Mouse (Mus musculus) brain, embryonic 14.5 days (tissue): ENCODE results near the gene Cux1.

ENCODE experiments used
- CTCF ChIP-seq: fragments of 200-500 bp; IDR thresholded peaks from 2 replicates; pipeline ENCODE4 v1.5.1; 2012; ENCODE audit warnings: inconsistent platforms, mild to moderate bottlenecking, moderate library complexity, borderline replicate concordance; ENCODE audit not compliant: insufficient read depth, insufficient read length; ENCODE audit errors: extremely low read depth
- POLR2A ChIP-seq: fragments of 200-500 bp; IDR thresholded peaks from 2 replicates; pipeline ENCODE4 v1.6.1; 2012; ENCODE audit warnings: mild to moderate bottlenecking, inconsistent platforms, borderline replicate concordance; ENCODE audit not compliant: poor library complexity, insufficient read depth, insufficient read length, severe bottlenecking; ENCODE audit errors: extremely low read depth

- TF ChIP-seq POLR2A, result no peak
- peak; percentile 51; the same call in 1 of the 2 replicates for TF ChIP-seq CTCF
These were observed 13.9 kb upstream of the Cux1 start for GRCm38 (mm10) chr5:136581166-136581565.
